Mouse (Mus musculus) CD8-positive naive resting alpha-beta T cell, adult 57 days (primary cell): ENCODE measurements around the gene Csnk1g1. TPM values are rescaled to one million over a fixed set of nuclear protein-coding genes. Genes with fewer than 3 reads are reported as not detected.

Experiments used
- total RNA-seq: library from RNA; stranded (reverse); gene quantifications from one replicate; pipeline ENCODE4 v1.2.4, GENCODE M21; 2023

The Csnk1g1 gene
- 71.7 TPM for total RNA-seq

DNA sequence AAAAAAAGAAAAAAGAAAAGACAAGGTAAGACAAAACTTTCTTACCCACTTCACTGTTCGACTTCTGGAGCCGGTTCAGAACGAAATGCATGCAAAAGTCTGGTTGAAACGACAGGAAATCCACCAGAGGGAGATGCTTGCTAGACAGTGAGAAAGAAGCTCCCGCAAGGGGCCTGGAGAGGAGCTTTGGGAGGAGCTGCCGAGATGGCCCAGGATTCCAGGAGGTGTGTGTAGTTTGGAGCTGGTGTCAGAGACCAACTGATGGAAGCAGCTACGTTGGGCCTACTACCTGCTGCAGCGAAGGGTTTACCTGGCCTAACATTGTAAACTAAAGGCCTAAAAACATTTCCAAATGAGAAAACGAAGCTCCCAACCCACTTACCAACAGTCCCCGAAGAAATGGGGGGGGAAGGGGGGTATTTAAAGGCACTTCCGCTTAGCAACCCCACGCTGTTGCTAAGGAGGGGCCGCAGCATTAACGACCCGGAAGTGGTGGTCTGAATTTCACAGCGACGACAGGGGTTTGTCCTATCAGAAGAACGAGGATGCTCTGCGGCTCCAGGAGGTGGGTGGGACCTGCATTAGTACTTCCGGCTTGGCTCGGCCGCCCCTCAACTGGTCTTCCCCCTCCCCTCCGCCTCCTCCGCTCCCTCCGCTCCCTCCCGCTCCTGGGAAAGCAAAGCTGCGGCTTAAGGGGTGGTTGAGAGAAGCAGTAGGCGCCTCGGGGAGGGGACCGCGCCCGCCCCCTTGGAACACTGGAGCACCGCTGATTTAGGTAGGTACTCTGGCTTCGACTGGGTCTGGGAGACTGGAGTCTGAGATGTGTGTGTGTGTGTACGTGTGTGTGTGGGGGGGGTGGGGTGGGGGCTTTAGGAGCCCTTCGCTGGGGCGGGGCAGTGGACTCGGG lies at the start of gene Csnk1g1, which contains the start of gene Trip4:
Gene Csnk1g1, plus strand, starts transcription at position 531 of the 907 bp plus-strand sequence.
Gene Trip4, minus strand, starts transcription at position 401 of the 907 bp plus-strand sequence.

DNA sequence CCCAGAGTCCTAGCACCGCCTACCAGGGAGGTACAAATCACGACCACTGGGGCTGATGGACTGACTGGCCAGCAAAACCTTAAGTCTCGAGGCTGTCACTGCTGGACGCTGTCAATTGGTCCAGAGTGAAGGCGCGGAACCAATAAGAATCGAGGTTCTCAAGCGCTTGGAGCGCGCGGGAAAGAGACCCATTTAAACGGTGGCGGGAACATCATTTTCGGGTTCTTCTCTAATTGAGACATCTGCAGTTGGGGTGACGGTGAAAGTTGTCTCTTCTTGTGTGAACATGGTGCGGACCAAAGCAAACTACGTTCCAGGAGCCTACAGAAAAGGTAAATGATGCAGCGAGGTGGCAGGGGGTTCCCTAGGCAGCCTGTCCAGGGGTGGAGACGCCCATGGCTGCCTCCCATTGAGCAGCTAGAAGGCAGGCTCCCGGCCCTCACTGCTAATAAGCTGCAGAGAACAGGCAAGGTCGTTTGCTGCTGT lies 18.5 kb upstream of the Csnk1g1 start, which contains the start of gene Pclaf:
Gene Pclaf, plus strand, starts transcription at position 95 of the 486 bp plus-strand sequence.

GRCm38 (mm10) chr9:66059583-66060307 lies 151.0 kb downstream of the Csnk1g1 start, which contains the start of gene Ppib:
TSS of gene Ppib (plus strand) at chr9:66060222.

GRCm38 (mm10) chr9:66069583-66069982 lies 160.9 kb downstream of the Csnk1g1 start, which contains the start of gene Snx22:
TSS of gene Snx22 (minus strand) at chr9:66069719.

Other genes starting within 250 kb of the Csnk1g1 start
- gene Oaz2, start 240.9 kb upstream of the Csnk1g1 start, total RNA-seq, result 25.1 TPM
- 17.3 TPM for gene Zfp609, start 81.4 kb upstream of the Csnk1g1 start, total RNA-seq
- gene Pclaf, start 18.7 kb upstream of the Csnk1g1 start, total RNA-seq, result 1.2 TPM
- gene Trip4, start 130 bp upstream of the Csnk1g1 start, total RNA-seq, result 19.6 TPM
- 240 TPM for gene Ppib, start 151.3 kb downstream of the Csnk1g1 start, total RNA-seq
- gene Snx22, start 160.8 kb downstream of the Csnk1g1 start, total RNA-seq, result 0.95 TPM
- gene Snx1, start 217.7 kb downstream of the Csnk1g1 start, total RNA-seq, result 90.0 TPM
- 39.1 TPM for gene Ciao2a, start 217.7 kb downstream of the Csnk1g1 start, total RNA-seq
- 0.28 TPM for gene Dapk2, start 249.3 kb downstream of the Csnk1g1 start, total RNA-seq